ENCODE assay signal across 25 mouse cellular contexts in genomic region chr1:157462336-157462735, GRCm38 (mm10).
"Had no signal": no experiment of that assay in that cellular context is flagged by ENCODE, and none has a peak within 500 bp of the region (broad histone marks: within the 10 kb centered on the region; RNA-seq: fewer than 3 reads in every experiment).

No protein-coding gene starts in this region.

- H3K27ac ChIP-seq: heart, adult 2 months; heart, embryonic 13.5 days; heart, embryonic 15.5 days; hindbrain, embryonic 13.5 days; hindbrain, embryonic 15.5 days; kidney, postnatal 0 days; left cerebral cortex, adult 2 months; limb, embryonic 10.5 days; limb, embryonic 12.5 days; liver, embryonic 13.5 days had no signal

- H3K9me3 ChIP-seq: heart, embryonic 13.5 days; heart, embryonic 15.5 days; hindbrain, embryonic 13.5 days; hindbrain, embryonic 15.5 days; limb, embryonic 10.5 days; limb, embryonic 12.5 days; liver, embryonic 13.5 days had no signal

- H3K9ac ChIP-seq: heart, embryonic 13.5 days; heart, embryonic 15.5 days; hindbrain, embryonic 13.5 days; hindbrain, embryonic 15.5 days; limb, embryonic 12.5 days; liver, embryonic 13.5 days had no signal

- ATAC-seq: inflammation-experienced regulatory T-cells, adult 6 months; intestine, postnatal 0 days had no signal

- H3K4me2 ChIP-seq: heart, embryonic 11.5 days; heart, embryonic 13.5 days; heart, embryonic 15.5 days; hindbrain, embryonic 13.5 days; hindbrain, embryonic 15.5 days; limb, embryonic 12.5 days; liver, embryonic 11.5 days; liver, embryonic 13.5 days had no signal

- H3K4me3 ChIP-seq: heart, adult 2 months; heart, embryonic 13.5 days; heart, embryonic 15.5 days; hindbrain, embryonic 13.5 days; hindbrain, embryonic 15.5 days; left cerebral cortex, adult 2 months; limb, embryonic 10.5 days; limb, embryonic 12.5 days; liver, embryonic 13.5 days had no signal

- H3K36me3 ChIP-seq: heart, embryonic 15.5 days; hindbrain, embryonic 13.5 days; hindbrain, embryonic 15.5 days; limb, embryonic 10.5 days; limb, embryonic 12.5 days; liver, embryonic 13.5 days had no signal

- H3K27me3 ChIP-seq: heart, embryonic 13.5 days; heart, embryonic 15.5 days; hindbrain, embryonic 13.5 days; hindbrain, embryonic 15.5 days; limb, embryonic 12.5 days; liver, embryonic 13.5 days had no signal

- DNase-seq: gastrocnemius, postnatal 14 days; gastrocnemius, postnatal 36 days; heart, adult 11 months; heart, adult 2 months; heart, postnatal 14 days; heart, postnatal 36 days; kidney, adult 18-20 months; kidney, adult 8-10 months; kidney, postnatal 14 days; kidney, postnatal 36 days; layer of hippocampus, adult 9-11 months; liver; liver, embryonic 13.5 days had no signal
